Mouse (Mus musculus) kidney, adult 2 months (tissue): Measurements from ENCODE around the gene Tmem62.

Experiments
- CTCF ChIP-seq: fragments of 200-500 bp; conservative IDR thresholded peaks from 2 replicates; pipeline ENCODE4 v1.5.1; 2011; ENCODE audit warnings: low read depth, mild to moderate bottlenecking, control low read depth, low read length, moderate library complexity, mixed read lengths; ENCODE audit not compliant: insufficient read depth, insufficient read length
- POLR2A ChIP-seq: fragments of 200-500 bp; IDR thresholded peaks from one replicate; pipeline ENCODE4 v1.6.1; 2011; ENCODE audit warnings: low read depth, low read length, control low read depth

DNA sequence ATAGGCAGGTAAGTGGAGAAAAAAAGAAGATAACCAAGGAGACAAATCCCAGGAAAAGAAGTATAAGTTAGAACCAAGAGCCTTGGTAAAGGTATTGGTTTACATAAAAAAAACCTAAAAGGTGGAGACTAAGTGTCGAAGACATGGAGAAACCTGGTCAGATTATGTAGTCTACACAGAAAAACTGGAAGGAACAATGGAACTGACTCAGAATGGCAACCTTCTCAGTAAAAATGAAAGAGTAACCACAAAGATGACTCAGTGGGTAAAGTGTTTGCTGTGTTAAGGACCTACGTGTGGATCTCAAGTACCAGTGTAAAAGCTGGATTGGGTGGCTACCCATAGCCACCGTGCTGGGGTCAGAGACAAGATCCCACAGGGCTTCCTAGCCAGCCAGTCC, 43.8 kb upstream of the Tmem62 start:
- TF ChIP-seq CTCF (no peak), POLR2A (no peak)
